Mouse (Mus musculus): Measurements from ENCODE around the gene Lrrn3.

Lrrn3 gene

DNA sequence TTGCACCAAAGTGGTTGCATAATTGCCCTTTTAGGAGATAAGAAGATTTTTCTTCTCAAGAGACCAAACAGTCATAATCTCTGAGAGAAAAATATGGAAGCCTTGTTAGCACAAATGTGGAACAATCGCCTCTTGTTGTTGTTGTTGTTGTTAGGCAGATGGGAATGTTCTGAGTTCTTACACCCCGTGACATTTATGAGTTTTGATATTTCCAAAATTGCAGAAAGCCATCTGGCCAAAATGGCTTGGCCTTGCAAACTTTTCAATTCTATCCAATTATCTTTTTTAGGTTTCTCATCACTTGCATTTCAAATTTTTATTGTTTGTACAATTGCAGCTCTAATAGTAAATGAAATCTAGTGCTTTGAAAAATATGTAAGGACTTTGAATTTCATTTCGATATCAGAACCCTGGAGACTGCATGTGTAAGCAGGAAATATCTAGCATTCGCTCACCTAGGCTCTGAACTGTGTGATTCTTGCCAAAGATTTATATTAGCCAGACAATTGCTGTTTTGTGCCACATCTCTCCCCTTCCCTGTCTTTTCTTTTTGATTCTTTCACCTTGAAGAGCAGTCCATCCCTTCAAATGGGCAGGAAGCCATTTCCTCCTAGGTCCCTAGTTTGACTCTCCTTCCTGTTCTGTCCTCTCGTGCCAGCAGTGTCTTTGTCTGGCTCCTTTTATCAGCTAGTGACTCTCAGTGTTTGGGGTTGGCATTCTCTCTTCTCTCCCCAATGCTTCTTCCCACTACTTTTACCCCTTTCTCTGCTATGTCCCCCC lies 49.8 kb downstream of the Lrrn3 start:
- no peak for DNase-seq (ENCODE audit: low read depth, low spot score)

DNA sequence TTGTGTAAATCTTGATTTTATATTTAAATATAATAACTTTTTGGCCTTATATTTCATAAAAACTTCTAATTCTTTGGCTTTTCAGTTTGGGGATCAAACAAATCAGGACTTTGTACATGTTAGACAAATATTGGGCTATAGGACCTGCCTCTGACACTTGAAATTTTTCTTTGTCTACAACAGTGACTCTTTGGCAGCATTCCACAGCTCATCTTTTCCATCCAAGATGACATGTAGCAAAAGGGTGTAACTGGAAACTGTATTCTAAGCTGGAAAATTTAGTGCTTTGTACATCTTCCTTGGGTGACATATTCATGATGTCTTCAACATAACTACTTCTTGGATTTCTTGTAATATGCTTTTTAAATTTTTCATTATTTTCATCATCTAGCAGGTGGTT lies 57.4 kb downstream of the Lrrn3 start:
- no peak for DNase-seq (ENCODE audit: low read depth, low spot score)

DNA sequence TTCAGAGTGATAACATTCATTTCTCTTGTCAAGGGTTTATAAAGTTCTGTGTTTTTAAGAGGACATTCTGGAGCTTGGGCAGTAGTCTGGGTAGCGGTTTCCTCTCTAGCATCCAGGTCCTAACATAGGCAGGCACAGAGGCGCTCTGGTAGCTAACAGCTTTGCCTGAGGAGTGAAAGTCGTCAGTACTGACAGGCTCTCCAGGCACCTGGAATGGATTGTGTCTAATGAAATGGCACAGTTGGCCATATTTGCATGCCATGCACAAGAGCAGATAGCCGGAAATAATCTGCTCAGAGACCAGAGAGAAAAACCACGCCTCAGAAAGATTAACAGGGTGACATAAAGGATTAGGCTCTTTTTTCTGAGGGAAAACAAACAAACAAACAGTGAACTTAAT lies 58.8 kb downstream of the Lrrn3 start:
- DNase-seq (ENCODE audit: low read depth, low spot score) = no peak

DNA sequence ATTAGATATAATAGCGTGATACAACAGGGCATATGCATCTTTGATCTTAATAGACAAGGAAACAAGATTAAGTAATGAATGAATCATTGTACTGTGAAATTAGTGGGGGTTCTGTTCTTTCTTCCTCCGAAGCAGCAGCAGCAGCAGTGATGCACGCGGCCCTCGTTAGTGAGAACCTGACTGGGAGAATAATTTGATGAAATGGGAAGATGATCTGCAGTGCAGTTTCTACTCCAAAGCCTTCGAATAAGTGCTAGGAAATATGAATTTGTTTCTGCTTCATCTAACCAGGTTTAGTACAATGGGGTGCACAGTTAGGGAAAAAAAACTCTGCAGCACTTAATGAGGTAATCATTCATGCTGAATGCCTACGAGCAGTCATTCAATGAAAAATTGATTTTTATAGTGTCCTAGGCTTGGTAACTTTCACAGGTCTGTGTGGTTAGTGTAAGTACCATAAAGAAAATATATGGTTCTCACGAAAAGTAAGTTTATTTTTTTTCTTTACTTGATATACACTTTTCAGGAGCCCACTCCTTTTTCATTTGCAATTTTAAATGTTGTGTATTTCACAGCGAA lies 61.0 kb downstream of the Lrrn3 start:
- no peak for DNase-seq (ENCODE audit: low read depth, low spot score)

DNA sequence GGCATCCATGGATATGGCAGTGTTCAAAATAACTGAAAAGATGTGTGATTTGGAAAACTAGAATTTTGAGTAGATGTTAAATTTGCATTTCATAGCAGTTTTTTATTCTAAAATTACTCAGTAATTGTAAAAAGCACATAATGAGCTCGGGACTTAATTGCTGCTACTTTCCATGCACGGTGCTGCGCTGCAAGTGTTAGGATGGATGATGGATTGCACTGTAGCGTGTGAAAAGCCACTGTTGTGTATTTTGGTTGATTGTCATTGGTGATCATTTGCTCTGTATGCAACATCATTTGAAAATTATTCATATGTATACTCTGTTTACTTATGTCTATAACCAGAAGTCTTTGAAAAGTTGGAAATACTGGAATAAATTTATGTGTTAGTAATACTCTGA lies 68.3 kb downstream of the Lrrn3 start:
- no peak for DNase-seq (ENCODE audit: low read depth, low spot score)

DNA sequence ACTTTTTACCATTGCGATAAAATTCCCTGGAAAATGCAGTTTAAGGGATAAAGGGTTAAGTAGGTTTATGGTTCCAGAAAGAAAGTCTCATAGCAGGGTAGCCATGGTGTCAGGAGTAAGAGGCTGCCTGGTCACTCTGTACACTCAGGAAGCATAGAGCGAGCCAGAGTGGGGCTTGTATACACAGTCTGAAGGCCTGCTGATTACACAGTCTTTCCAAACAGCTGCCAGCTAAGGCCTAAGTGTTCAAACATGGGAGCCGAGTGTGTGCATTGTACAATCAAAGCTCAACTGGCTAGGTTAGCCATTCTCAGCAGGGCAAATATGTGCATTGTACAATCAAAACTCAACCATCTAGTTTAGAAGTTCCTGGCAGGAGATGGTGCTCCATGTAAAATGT lies 69.1 kb downstream of the Lrrn3 start:
- no peak for DNase-seq (ENCODE audit: low read depth, low spot score)

DNA sequence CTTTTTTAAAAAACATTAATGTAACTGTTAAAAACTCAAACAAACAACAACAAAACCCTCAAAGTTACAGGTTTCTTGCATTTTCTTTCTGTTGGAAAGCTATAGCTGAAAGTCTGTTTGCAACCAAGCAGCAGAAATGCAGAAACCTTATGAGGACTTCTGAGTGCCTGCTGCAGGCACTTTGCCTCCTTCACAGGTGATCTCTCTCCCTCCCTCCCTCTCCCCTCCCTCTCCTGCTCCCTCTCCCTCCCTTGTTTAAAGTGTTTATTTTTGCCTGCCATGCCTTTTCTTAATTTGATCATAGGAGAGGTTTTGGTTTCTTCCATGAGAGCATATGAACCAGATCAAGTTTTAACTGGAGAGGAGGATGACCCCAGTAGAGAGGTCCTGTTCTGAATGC lies 69.6 kb downstream of the Lrrn3 start:
- DNase-seq (ENCODE audit: low read depth, low spot score) = no peak

DNA sequence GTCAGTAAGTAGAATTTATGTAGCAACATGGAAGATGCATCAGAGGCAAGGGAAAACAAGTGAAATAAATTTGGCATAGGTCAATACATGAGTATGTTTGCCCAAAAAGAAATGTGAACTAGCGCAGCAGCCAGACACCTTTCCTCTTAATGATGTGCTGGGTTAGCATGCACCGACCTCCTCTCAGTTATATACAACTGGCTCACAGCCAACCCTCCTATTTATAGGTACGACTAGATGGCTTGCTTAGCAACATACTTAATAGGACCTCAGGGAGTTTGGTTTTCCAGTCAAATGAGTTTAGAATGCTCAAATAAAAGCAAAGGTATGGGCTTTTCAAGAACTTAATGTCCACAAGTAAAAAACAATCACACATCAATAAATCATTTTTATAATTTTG lies 76.8 kb downstream of the Lrrn3 start:
- DNase-seq (ENCODE audit: low read depth, low spot score) = no peak

DNA sequence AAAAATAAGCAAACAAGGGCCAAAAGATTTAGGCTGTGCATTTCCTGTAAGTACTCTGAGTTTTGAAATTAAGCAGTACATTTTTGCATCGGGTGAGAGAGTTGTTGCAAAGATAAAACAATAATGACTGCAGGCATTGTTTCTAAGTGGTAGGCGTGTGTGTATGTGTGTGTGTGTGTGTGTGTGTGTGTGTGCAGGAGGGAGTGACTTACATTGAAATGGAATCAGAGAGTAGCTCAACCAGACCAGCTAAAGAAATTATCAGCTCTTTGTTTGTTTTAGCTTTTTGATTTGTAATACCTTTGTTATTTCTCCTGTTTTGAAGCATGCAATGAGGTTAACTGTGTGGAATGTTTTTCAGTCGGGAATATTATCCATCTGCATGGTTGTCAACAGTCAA lies 84.3 kb downstream of the Lrrn3 start:
- no peak for DNase-seq (ENCODE audit: low read depth, low spot score)

All from retina, adult 2 months (tissue).